Mouse (Mus musculus) MEL (cell line): ENCODE measurements around the gene Ubxn1.

Experiments used
- CTCF ChIP-seq, 3 experiments: IDR thresholded peaks in 2 of 3; conservative IDR thresholded peaks in 1 of 3; 2 replicates each; pipeline ENCODE4 v1.5.1; 2011 to 2012; ENCODE audit warnings: low read length in 3 of 3, low read depth in 2 of 3, mild to moderate bottlenecking in 2 of 3, improper control_type of control experiment in 1 of 3, inconsistent platforms in 1 of 3, mixed read lengths in 1 of 3, moderate library complexity in 1 of 3; ENCODE audit not compliant: control insufficient read depth in 1 of 3, insufficient read depth in 1 of 3, poor library complexity in 1 of 3, severe bottlenecking in 1 of 3
- GATA1 ChIP-seq: IDR thresholded peaks from 2 replicates; pipeline ENCODE4 v1.6.1; 2011; ENCODE audit warnings: low read depth, low read length, improper control_type of control experiment
- NELFE ChIP-seq: IDR thresholded peaks from 2 replicates; pipeline ENCODE4 v1.6.1; 2011; ENCODE audit warnings: low read depth, low read length, improper control_type of control experiment
- POLR2A ChIP-seq, 2 experiments: IDR thresholded peaks; 2 replicates each; pipeline ENCODE4 v1.6.1; 2011 to 2012; ENCODE audit warnings: low read length in 2 of 2, mild to moderate bottlenecking in 2 of 2, control low read depth in 1 of 2, improper control_type of control experiment in 1 of 2, low read depth in 1 of 2, moderate library complexity in 1 of 2; ENCODE audit not compliant: control insufficient read depth in 1 of 2, insufficient read depth in 1 of 2, poor library complexity in 1 of 2
- RAD21 ChIP-seq: IDR thresholded peaks from 2 replicates; pipeline ENCODE4 v1.6.1; 2011; ENCODE audit warnings: mild to moderate bottlenecking, low read depth, low read length, improper control_type of control experiment
- ZC3H11A ChIP-seq: IDR thresholded peaks from 2 replicates; pipeline ENCODE4 v1.6.1; 2012; ENCODE audit warnings: low read depth, mild to moderate bottlenecking, inconsistent platforms, low read length, improper control_type of control experiment

GRCm38 (mm10) chr19:8886916-8887584, 15.8 kb downstream of the Ubxn1 start:
- TF ChIP-seq CTCF (IDR thresholded peaks at IDR 0.05 in 2 of 3, conservative IDR thresholded peaks at IDR 0.05 in 1 of 3; ENCODE audit: control insufficient read depth in 1 of 3, insufficient read depth in 1 of 3, low read depth in 2 of 3, low read length in 3 of 3, poor library complexity in 1 of 3, severe bottlenecking in 1 of 3) (no peak), POLR2A (IDR thresholded peaks at IDR 0.05; ENCODE audit: control insufficient read depth in 1 of 2, insufficient read depth in 1 of 2, low read depth in 1 of 2, low read length in 2 of 2, poor library complexity in 1 of 2) (no peak; a peak in 2 of 4 replicates), ZC3H11A (no peak), GATA1 (no peak), NELFE (peak; percentile 47; the same call in 1 of the 2 replicates), RAD21 (no peak)
